Mouse (Mus musculus) stomach, postnatal 0 days (tissue): Measurements from ENCODE around the gene Gm28372.

Experiments
- CTCF ChIP-seq: IDR thresholded peaks from 2 replicates; pipeline ENCODE4 v1.5.1; 2016; ENCODE audit warnings: antibody characterized with exemption, low read depth, mild to moderate bottlenecking, moderate library complexity
- EP300 ChIP-seq: optimal IDR thresholded peaks from 2 replicates; pipeline ENCODE3; 2016; ENCODE audit warnings: antibody characterized with exemption

- TF ChIP-seq EP300 (no peak), CTCF (no peak)
Measured at GRCm38 (mm10) chr2:130358852-130359251, 46.2 kb upstream of the Gm28372 start.
